Mouse (Mus musculus): ENCODE measurements around the gene Tceal1.
"Not testable (repeated sequence)": the region's sequence is repeated elsewhere in the genome, so short reads cannot be mapped to it uniquely, and the experiment has no call there.

DNA sequence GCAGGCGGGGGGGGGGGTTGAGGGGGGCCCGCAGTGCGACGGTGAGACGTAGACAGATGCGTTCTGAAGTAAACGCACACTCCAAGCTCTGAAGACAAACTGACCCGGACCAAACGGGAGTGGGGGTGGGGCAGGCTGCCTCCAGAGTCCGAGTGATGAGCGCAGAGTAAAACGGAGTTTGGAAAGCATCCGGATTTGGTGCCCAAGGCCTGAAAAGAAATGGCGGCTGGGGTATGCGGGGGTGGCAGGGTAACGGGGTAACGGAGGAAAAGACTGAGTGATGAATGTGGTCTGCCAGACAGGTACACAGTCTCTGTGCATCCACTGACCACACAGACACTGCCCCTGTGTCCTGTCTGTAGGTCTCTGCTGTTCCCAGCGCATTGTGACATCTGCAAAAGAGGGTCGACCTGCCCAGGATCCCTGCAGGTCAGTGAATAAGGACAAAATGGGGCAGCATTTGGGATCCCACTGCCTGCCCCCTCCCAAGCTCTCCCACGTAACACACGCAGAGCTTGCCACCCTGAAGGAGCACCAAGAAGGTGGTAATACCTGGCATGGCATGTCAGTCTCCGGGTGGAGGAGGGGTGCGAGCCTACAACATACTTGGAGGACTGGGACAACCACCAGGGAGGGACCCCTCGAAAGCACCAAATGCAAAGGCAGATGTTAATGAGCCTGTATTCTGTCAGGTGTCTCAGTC is 40.9 kb upstream of the Tceal1 start:
- TF ChIP-seq POLR2A (IDR thresholded peaks at IDR 0.05; ENCODE audit: control insufficient read depth, low read depth, low read length); CTCF (IDR thresholded peaks at IDR 0.05; ENCODE audit: control insufficient read depth, insufficient read depth, insufficient replicate concordance, low read depth, low read length): not testable (repeated sequence)

All from testis, adult 2 months (tissue).